Mouse (Mus musculus) CH12.LX (cell line): ENCODE measurements around the gene Ctbp1.

Source experiments
- CTCF ChIP-seq, 2 experiments: IDR thresholded peaks in 1 of 2; conservative IDR thresholded peaks in 1 of 2; 2 replicates each; pipeline ENCODE4 v1.5.1; 2011 to 2012; ENCODE audit warnings: low read depth in 2 of 2, low read length in 2 of 2, improper control_type of control experiment in 1 of 2, inconsistent platforms in 1 of 2, mild to moderate bottlenecking in 1 of 2, moderate library complexity in 1 of 2
- MXI1 ChIP-seq: IDR thresholded peaks from 2 replicates; pipeline ENCODE4 v1.6.1; 2011; ENCODE audit warnings: mild to moderate bottlenecking, low read depth, low read length, improper control_type of control experiment
- NELFE ChIP-seq: IDR thresholded peaks from 2 replicates; pipeline ENCODE4 v1.6.1; 2011; ENCODE audit warnings: low read depth, low read length, improper control_type of control experiment
- NRF1 ChIP-seq: IDR thresholded peaks from 2 replicates; pipeline ENCODE4 v1.6.1; 2014; ENCODE audit warnings: low read depth, mild to moderate bottlenecking, inconsistent platforms, low read length, improper control_type of control experiment, moderate library complexity
- POLR2A ChIP-seq: IDR thresholded peaks from 2 replicates; pipeline ENCODE4 v1.6.1; 2011; ENCODE audit warnings: low read depth, mild to moderate bottlenecking, improper control_type of control experiment, low read length
- SMC3 ChIP-seq: IDR thresholded peaks from 2 replicates; pipeline ENCODE4 v1.6.1; 2011; ENCODE audit warnings: low read depth, low read length, improper control_type of control experiment

- TF ChIP-seq NRF1 (no peak), POLR2A (no peak), NELFE (no peak), CTCF (conservative IDR thresholded peaks at IDR 0.05 in 1 of 2, IDR thresholded peaks at IDR 0.05 in 1 of 2; ENCODE audit: low read depth in 2 of 2, low read length in 2 of 2) (no peak), SMC3 (no peak), MXI1 (no peak)
These were observed 50.3 kb downstream of the Ctbp1 start for GRCm38 (mm10) chr5:33224491-33224890.
